Comparison of ENCODE assay signal across 8 mouse cellular contexts in the genomic region with DNA sequence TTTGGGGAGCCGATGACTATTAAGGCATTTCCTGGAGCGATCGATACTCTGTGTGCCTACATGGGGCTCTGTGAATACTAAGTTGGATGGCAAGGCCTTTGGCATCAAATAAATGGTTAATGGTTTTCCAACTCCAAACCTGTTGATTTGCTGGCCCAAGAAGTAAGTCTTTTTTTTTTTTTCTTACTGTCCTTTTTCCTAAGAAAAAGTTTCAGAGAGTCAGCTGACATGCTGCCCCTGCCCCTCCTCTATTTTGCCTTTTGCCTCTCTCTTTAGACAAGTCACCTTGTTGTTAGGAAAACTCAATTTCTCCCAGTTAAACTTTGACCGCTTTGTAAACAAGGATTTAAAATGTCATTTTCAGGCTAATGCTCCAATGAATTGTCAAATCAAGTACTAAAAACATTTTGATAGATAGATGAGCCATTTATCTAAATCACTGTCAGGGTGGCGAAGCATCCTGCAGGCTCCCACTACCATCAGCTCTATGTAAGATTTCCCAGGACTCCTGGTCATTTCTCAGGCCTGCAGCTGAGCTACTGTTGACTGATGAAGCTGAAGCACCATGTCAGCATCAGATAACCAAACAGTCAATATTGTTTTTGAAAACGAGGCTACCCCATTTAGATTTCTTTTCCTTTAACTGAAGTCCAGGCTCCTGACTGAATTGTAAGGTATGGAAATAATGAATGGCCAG.
A peak's percentile ranks its signal among the peaks of the same experiment; 100 is the strongest.
DNase-seq lines count a peak whose midpoint lies in the region; ATAC-seq lines count a peak whose summit lies in the region.

No protein-coding gene starts in this region.

- no peaks in the 10 kb centered on the region for H3K36me3 ChIP-seq in kidney, embryonic 14.5 days (ENCODE audit: control insufficient read depth, insufficient read depth, low read length)
- no peaks in the 10 kb centered on the region for H3K36me3 ChIP-seq in forebrain, embryonic 11.5 days (ENCODE audit: control insufficient read depth, insufficient read depth, low read length)
- no peaks in the 10 kb centered on the region for H3K36me3 ChIP-seq in limb, embryonic 10.5 days
- H3K36me3 ChIP-seq in neural tube, embryonic 13.5 days = no peaks in the 10 kb centered on the region

- peak overlapping the region; percentile 66 for H3K4me3 ChIP-seq in kidney, embryonic 14.5 days (ENCODE audit: low read length)
- peak overlapping the region; percentile 50; the same call in 1 of the 2 replicates for H3K4me3 ChIP-seq in forebrain, embryonic 11.5 days (ENCODE audit: low read depth, low read length)
- H3K4me3 ChIP-seq in limb, embryonic 10.5 days = peak overlapping the region; percentile 71
- peak overlapping the region; percentile 61 for H3K4me3 ChIP-seq in neural tube, embryonic 13.5 days

- H3K27ac ChIP-seq in kidney, embryonic 14.5 days (ENCODE audit: low read depth, low read length) = peak overlapping the region; percentile 96; the same call in 1 of the 2 replicates
- H3K27ac ChIP-seq in forebrain, embryonic 11.5 days (ENCODE audit: low read depth, low read length) = no peak overlapping the region
- peak overlapping the region; percentile 91 for H3K27ac ChIP-seq in limb, embryonic 10.5 days
- peak overlapping the region; percentile 91 for H3K27ac ChIP-seq in neural tube, embryonic 13.5 days (replicated peaks)

- no peak for ATAC-seq in kidney, embryonic 14.5 days (ENCODE audit: low FRiP score, low TSS enrichment)
- ATAC-seq in forebrain, embryonic 11.5 days (replicated peaks; ENCODE audit: low FRiP score) = no peak
- no peak for ATAC-seq in neural tube, embryonic 13.5 days (ENCODE audit: low read depth)

- H3K9me3 ChIP-seq in kidney, embryonic 14.5 days (ENCODE audit: control insufficient read depth, low read length) = no peaks in the 10 kb centered on the region
- no peaks in the 10 kb centered on the region for H3K9me3 ChIP-seq in forebrain, embryonic 11.5 days (ENCODE audit: control insufficient read depth, low read length)
- H3K9me3 ChIP-seq in limb, embryonic 10.5 days (replicated peaks) = no peaks in the 10 kb centered on the region
- H3K9me3 ChIP-seq in neural tube, embryonic 13.5 days = no peaks in the 10 kb centered on the region

- 28% methylated on average over 6 of the region's 6 CpGs for WGBS in kidney, embryonic 14.5 days
- 53% methylated on average over 6 of the region's 6 CpGs for whole genome bisulfite sequencing in forebrain, embryonic 11.5 days
- 28% methylated on average over 6 of the region's 6 CpGs for WGBS in limb, embryonic 10.5 days
- WGBS in neural tube, embryonic 13.5 days = 17% methylated on average over 6 of the region's 6 CpGs

- peaks cover 10% of the 10 kb centered on the region for H3K4me1 ChIP-seq in kidney, embryonic 14.5 days (ENCODE audit: control insufficient read depth, insufficient read depth, low read length)
- H3K4me1 ChIP-seq in forebrain, embryonic 11.5 days (replicated peaks; ENCODE audit: control insufficient read depth, insufficient read depth, low read length) = no peaks in the 10 kb centered on the region
- H3K4me1 ChIP-seq in limb, embryonic 10.5 days = peaks cover 34% of the 10 kb centered on the region
- peaks cover 62% of the 10 kb centered on the region for H3K4me1 ChIP-seq in neural tube, embryonic 13.5 days (replicated peaks)

- H3K4me2 ChIP-seq in kidney, embryonic 14.5 days (replicated peaks; ENCODE audit: low read depth, low read length) = peak overlapping the region; percentile 40
- H3K4me2 ChIP-seq in forebrain, embryonic 11.5 days (ENCODE audit: low read depth, low read length, severe bottlenecking) = 0 out of 2 replicates have a peak overlapping the region, but pooled peaks have one; percentile 90
- H3K4me2 ChIP-seq in neural tube, embryonic 13.5 days = peak overlapping the region; percentile 78

- peak overlapping the region; percentile 57; the same call in 1 of the 2 replicates for H3K9ac ChIP-seq in kidney, embryonic 14.5 days (ENCODE audit: low read depth, low read length)
- no peak overlapping the region for H3K9ac ChIP-seq in forebrain, embryonic 11.5 days (ENCODE audit: low read length)
- peak overlapping the region; percentile 75 for H3K9ac ChIP-seq in neural tube, embryonic 13.5 days

- DNase-seq in kidney, adult 11 months = no peak
- DNase-seq in forebrain, embryonic 11.5 days (ENCODE audit: low spot score) = no peak
- DNase-seq in limb, embryonic 10.5 days (ENCODE audit: low spot score) = peak; percentile 31
- no peak for DNase-seq in adrenal gland, adult 2 months
- DNase-seq in adrenal gland, postnatal 25 days = no peak
- DNase-seq in right cerebral cortex, postnatal 10 days (ENCODE audit: low spot score in 2 of 2) = no peak

- no peaks in the 10 kb centered on the region for H3K27me3 ChIP-seq in kidney, embryonic 14.5 days (ENCODE audit: control insufficient read depth, insufficient read depth, low read length)
- H3K27me3 ChIP-seq in forebrain, embryonic 11.5 days (ENCODE audit: control insufficient read depth, insufficient read depth, low read length) = peaks cover 4% of the 10 kb centered on the region; the same call in 1 of the 2 replicates
- H3K27me3 ChIP-seq in limb, embryonic 10.5 days (ENCODE audit: low read depth, poor library complexity, severe bottlenecking) = peaks cover 8% of the 10 kb centered on the region; the same call in 1 of the 2 replicates
- no peaks in the 10 kb centered on the region for H3K27me3 ChIP-seq in neural tube, embryonic 13.5 days

Comparison
In these comparisons a context has a peak if more than half of its experiments do, and no peak if none do; other contexts are left out.
1. H3K4me2 ChIP-seq: peak in every context shown above with its lines; median percentile 90 in forebrain, embryonic 11.5 days; 78 in neural tube, embryonic 13.5 days; 40 in kidney, embryonic 14.5 days.